Mouse (Mus musculus): ENCODE measurements around the gene Csmd2. TPM values are rescaled to one million over a fixed set of nuclear protein-coding genes. Genes with fewer than 3 reads are reported as not detected.
"Not testable (repeated sequence)": the region's sequence is repeated elsewhere in the genome, so short reads cannot be mapped to it uniquely, and the experiment has no call there.

Csmd2 gene
- total RNA-seq, 2 experiments from 2014 or later, result 43.1 to 48.9 TPM

DNA sequence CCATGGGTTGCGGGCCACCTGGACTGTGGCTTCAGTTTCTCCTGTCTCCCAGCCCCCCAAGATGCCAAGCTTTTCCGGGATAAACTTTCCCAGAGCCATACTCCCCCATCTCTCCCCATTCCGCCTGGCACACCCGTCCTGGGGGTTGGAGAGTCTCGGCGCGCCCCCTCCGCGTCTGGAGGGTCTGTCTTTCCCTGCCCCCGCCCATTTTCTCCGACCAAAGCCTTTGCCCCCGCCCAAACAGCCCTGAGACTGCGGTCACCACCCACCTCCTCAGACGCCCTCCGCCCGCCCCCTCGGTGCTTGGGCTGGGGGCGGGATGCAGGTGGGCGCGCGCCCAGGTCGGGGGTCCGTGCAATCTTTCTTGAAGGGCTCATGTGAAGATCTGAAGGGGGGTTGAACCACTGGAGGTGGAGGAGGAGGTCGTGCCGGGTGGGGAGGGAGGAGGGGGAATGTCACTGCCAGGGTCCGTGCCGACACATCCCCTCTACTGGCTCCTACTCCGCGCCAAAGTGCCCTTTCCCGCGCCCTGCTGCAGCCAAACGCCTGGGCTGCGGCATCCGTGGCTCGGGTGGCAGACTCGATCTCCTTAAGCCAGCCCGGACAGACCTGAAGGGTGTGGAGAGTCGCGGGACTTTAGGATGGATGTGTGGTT lies 996 bp downstream of the Csmd2 start:
- no peak for DNase-seq (ENCODE audit: low spot score in 2 of 2)

GRCm38 (mm10) chr4:127989347-127989995 lies 1.8 kb downstream of the Csmd2 start:
- TF ChIP-seq CTCF (conservative IDR thresholded peaks at IDR 0.05), result peak; percentile 88
- Histone ChIP-seq H3K27ac (no peak overlapping the region), H3K4me3 (peak overlapping the region; percentile 80)
- peak; percentile 55 to 68 for DNase-seq (ENCODE audit: low spot score in 2 of 2)

More for the DNA sequence above, 996 bp downstream of the Csmd2 start:
- H3K4me3 ChIP-seq, result peak overlapping the region; percentile 80
- no peak for TF ChIP-seq CTCF (conservative IDR thresholded peaks at IDR 0.05)
- peak overlapping the region; percentile 94 for H3K27ac ChIP-seq

DNA sequence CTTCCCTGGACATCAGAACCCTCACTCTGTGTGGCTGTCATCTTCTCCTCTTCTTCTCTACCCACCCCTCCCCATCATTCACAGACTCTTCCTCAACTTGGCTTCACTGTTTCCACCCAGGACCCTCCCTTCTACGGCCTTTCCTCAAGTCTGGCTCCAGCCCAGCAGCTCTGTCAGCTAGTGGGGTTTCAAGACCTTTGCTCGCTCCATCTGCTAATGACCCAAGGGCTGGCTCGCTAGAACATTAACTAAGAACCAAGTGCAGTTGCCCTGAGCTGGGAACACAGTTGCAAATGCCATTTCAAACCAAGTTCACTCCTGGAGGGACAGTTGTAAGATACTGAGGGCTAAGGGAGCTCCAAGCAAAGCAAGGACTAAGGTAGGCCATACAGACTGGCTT lies 11.6 kb downstream of the Csmd2 start:
- no peak for TF ChIP-seq CTCF (conservative IDR thresholded peaks at IDR 0.05)
- no peak overlapping the region for H3K27ac ChIP-seq
- no peak for DNase-seq (ENCODE audit: low spot score in 2 of 2)

DNA sequence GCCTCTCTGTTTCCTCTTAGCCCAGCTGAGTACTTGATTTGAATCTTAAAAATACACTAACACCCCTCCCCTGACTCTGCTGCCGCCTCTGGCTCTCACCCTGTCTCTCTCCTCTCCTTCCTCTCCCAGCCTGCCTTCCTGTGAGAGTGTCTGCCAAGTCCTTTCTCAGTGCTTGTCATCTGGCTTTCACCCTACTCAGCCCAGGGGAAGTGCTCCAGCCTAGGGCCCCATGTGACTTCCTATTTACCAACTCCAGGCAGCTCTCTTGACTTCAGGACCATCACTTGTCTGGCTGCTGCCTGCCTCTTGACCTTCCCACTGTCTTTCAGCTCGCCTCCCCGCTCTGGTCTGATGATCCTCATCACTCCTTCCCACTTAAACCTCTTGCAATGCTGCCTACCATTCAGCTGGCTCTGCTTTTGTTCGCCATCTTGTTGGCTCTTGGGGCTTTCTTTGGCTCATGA lies 15.0 kb downstream of the Csmd2 start:
- DNase-seq (ENCODE audit: low spot score in 2 of 2), result peak in 1 of 2 experiments; percentile 47
- TF ChIP-seq CTCF (conservative IDR thresholded peaks at IDR 0.05), result no peak
- Histone ChIP-seq H3K4me3 (no peak overlapping the region), H3K27ac (no peak overlapping the region)

More for the DNA sequence above, 11.6 kb downstream of the Csmd2 start:
- H3K4me3 ChIP-seq, result no peak overlapping the region

DNA sequence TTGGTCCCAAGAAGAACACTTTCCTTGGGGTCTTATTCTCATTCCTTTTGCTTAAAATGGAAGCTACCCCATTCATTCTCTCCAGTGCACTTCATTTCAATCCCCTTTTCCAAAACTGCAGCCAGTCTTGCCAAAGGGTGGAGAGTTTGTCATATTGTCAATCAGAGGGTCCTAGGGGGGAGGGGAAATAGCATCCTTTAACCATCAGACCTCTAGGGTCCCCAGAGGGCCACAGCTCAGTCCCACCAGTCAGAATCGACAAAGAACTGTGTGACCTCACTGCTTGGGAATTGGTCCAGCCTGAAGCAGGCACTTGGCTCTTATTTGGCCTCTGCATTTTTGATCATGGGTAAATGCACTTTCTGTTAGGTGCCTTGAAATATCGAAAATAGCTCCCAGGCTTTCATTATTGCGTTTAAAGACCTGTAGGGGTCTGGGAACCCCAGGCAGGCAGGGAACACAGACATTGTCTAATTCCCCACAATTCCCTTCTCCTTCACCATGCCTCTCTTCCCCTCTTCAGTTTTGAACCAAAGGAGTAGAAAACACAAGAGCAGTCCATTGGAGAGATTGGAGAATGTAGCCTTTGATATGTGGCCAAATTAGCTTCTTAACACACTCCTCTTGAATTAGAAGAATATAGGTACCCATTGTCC lies 17.3 kb downstream of the Csmd2 start:
- DNase-seq (ENCODE audit: low spot score in 2 of 2), result no peak
- no peak for TF ChIP-seq CTCF (conservative IDR thresholded peaks at IDR 0.05)
- no peak overlapping the region for H3K27ac ChIP-seq
- no peak overlapping the region for H3K4me3 ChIP-seq

- DNase-seq (ENCODE audit: low spot score in 2 of 2), result peak; percentile 32 to 41
- H3K27ac ChIP-seq, result peak overlapping the region; percentile 73
- TF ChIP-seq CTCF (conservative IDR thresholded peaks at IDR 0.05), result no peak
- H3K4me3 ChIP-seq, result no peak overlapping the region
Observed at GRCm38 (mm10) chr4:128019465-128019864, 31.8 kb downstream of the Csmd2 start.

GRCm38 (mm10) chr4:128028294-128028693 lies 40.6 kb downstream of the Csmd2 start:
- no peak overlapping the region for H3K4me3 ChIP-seq
- no peak overlapping the region for H3K27ac ChIP-seq
- no peak for TF ChIP-seq CTCF (conservative IDR thresholded peaks at IDR 0.05)
- DNase-seq (ENCODE audit: low spot score in 2 of 2), result peak in 1 of 2 experiments; percentile 18

DNA sequence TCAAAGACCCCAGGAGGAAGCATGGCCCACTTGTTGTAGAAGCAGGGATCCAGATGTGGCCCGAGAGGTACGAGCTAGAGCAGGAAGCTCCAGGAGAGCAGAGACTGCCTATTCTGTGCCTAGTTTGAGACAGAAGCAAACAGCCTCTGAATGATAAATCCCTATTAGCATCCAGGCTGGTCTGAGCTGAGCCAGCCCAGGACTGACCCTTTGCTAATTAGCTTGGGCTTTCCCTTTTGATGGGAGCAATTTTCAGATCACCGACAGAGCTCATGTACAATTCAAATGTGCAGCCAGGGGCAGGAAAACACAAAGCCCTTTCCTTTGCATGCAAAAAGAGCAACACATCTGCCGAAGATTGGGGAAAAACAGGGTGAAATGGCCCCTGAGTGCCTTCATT lies 54.2 kb downstream of the Csmd2 start:
- TF ChIP-seq CTCF (conservative IDR thresholded peaks at IDR 0.05), result no peak
- no peak for DNase-seq (ENCODE audit: low spot score in 2 of 2)
- Histone ChIP-seq H3K27ac (no peak overlapping the region), H3K4me3 (no peak overlapping the region)

- TF ChIP-seq CTCF (conservative IDR thresholded peaks at IDR 0.05), result no peak
- DNase-seq (ENCODE audit: low spot score in 2 of 2), result no peak
- no peak overlapping the region for H3K4me3 ChIP-seq
Observed at GRCm38 (mm10) chr4:128042626-128043025, 55.0 kb downstream of the Csmd2 start.

GRCm38 (mm10) chr4:128048716-128049115 lies 61.1 kb downstream of the Csmd2 start:
- no peak overlapping the region for H3K27ac ChIP-seq
- no peak for TF ChIP-seq CTCF (conservative IDR thresholded peaks at IDR 0.05)
- no peak overlapping the region for H3K4me3 ChIP-seq
- no peak for DNase-seq (ENCODE audit: low spot score in 2 of 2)

More at GRCm38 (mm10) chr4:128042626-128043025, 55.0 kb downstream of the Csmd2 start:
- H3K27ac ChIP-seq, result no peak overlapping the region

DNA sequence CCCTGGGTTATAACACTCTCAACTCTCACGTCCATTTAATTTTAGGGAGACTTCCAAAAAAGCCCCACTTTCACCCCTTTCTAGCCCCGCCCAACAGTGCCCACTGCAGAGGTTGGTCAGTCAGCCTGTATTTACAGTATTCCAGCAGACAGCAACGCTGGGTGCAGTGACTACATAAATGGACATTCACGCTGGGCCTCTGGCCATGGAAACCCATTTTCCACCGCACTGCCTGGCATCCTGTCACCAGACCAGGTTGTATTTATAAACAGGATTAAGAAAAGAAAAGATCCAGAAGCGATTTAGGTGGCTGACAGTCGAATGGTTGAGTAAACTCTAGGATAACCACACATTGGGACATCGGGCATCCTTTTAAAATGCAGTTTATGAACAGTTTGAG lies 65.0 kb downstream of the Csmd2 start:
- no peak for DNase-seq (ENCODE audit: low spot score in 2 of 2)
- Histone ChIP-seq H3K27ac (no peak overlapping the region), H3K4me3 (no peak overlapping the region)
- TF ChIP-seq CTCF (conservative IDR thresholded peaks at IDR 0.05), result no peak

GRCm38 (mm10) chr4:128061274-128061673 lies 73.6 kb downstream of the Csmd2 start:
- not testable (repeated sequence) for H3K4me3 ChIP-seq; H3K27ac ChIP-seq; DNase-seq (ENCODE audit: low spot score in 2 of 2)

DNA sequence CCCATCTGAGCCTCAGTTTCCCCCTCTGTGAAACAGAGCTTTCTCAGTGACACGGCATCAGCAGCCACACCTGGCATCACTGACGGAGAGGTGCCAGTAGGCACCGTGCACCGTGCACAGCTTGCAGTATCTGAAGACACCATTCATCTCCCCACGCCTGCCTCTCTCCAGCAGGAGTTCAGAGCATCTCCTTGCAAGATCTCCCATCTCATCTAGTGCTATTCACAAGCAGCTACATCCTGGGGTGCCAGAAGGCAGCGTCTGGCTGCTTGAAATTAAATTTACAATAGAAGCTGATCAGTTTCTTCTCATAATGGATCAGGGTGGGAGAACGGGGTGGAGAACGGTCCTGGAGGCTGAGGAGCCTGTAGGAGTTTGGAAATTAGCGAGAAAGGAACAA lies 79.5 kb downstream of the Csmd2 start:
- TF ChIP-seq CTCF (conservative IDR thresholded peaks at IDR 0.05), result no peak
- Histone ChIP-seq H3K27ac (peak overlapping the region; percentile 44; the same call in 1 of the 2 replicates), H3K4me3 (no peak overlapping the region)
- DNase-seq (ENCODE audit: low spot score in 2 of 2), result peak; percentile 38 to 42

Measured in layer of hippocampus, adult 2 months (tissue).